Mouse (Mus musculus): Measurements from ENCODE around the gene Cd7. TPM values are rescaled to one million over a fixed set of nuclear protein-coding genes. Genes with fewer than 3 reads are reported as not detected.

Gene Cd7
- 54.7 TPM for polyA plus RNA-seq (2015; fragmentation: Illumina TruSeq; extraction: RNeasy Lipid Tissue Mini Kit (QIAGEN cat#74804); ENCODE audit: insufficient read depth, low replicate concordance)

DNA sequence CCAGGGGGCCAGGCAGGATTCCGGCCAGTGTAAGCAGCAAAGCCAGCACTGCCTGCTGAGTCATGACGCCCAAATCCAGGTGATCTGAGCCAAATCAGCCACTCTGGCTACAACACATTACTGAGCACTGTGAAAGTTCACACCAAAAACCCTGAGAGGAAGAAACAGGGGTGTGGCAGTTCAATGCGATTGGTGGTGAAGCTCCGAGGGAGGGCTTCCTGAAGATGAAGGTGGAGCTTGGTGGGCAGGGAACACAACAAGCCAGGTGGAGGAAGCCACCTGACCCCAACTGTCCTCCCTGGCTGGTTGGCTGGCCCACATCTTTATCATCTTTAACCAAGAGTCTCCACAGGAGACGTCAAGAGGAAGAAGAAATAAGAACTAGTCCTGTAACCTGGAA, at the start of gene Cd7:
TSS of gene Cd7 (minus strand) at position 117 of the 400 bp plus-strand sequence.

DNA sequence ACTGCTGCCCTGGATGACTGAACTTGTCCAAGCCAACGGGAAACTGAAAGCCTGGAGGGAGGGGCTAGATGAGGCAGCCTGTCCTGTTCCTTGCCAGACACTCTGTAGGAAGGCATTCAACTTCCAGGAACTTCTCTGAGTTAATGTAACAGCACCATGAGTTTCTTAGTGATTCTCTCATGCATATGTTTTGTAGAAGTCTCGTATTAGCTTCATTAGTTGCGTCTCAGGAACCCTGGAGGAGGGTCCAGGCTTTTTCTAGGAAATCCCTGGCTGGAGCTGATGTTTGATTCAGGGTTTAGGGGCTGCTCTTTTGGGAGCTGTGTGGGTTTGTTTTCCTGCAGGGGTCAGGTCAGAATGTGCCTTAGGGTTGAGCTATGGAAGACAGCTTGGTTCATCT, 41.9 kb upstream of the Cd7 start, which contains the start of gene Sectm1a:
TSS of gene Sectm1a (minus strand) at position 101 of the 400 bp plus-strand sequence.

DNA sequence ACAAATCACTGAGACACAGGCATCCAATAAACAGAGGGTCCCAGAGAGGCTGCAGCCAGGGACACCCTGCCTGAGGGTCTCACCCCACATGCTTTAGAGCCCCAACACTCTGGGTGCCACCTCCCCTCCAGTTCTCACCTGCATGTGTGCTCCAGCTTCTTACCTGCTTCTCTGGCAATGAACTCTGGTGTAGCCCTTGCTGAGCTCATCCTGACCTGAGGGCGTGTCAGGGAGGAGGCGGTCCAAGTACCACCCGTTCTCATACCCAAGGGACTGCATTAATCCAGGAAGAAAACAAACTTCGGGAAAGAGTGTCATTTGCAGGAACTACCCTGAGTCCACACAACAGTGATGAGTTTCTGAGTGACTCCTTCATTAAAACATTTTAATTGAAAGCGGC, 24.2 kb upstream of the Cd7 start, which contains the start of gene Sectm1b:
TSS of gene Sectm1b (minus strand) at position 191 of the 400 bp plus-strand sequence.

DNA sequence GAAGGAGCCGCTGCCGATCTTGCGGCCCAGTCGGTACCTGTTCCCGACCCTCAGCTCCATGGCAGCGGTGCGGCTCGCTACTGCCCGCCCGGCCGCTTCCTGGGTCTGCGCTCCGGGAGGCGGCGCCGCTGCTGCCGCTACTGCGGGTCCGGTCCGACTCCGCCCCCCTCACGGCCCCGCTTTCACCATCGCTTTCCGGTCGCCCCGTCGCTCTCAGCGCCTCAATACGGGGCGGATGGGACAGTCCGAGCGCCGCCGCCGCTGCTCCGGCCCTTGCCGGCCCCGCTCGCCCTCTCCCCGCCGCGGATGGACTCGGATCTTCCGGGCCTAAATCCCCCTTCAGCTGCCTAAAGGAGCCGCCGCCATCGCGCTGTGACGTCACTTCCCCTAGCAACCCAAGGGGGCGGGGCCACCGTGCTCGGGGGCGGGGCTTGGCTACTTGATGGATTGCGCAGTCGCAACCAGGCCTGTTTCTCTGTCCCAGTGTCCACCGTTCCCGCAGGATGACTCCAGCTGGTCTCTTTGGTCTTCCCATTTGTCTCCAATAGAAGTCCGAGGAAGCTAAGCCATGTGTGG, 48.2 kb downstream of the Cd7 start, which contains the start of gene Csnk1d:
TSS of gene Csnk1d (minus strand) at position 380 of the 576 bp plus-strand sequence.

Other genes with a start within 250 kb of the Cd7 start
- 29.3 TPM for gene Dus1l, start 243.0 kb downstream of the Cd7 start, polyA plus RNA-seq (2015; fragmentation: Illumina TruSeq; extraction: RNeasy Lipid Tissue Mini Kit (QIAGEN cat#74804); ENCODE audit: insufficient read depth, low replicate concordance)
- gene Fasn, start 214.9 kb downstream of the Cd7 start, polyA plus RNA-seq (2015; fragmentation: Illumina TruSeq; extraction: RNeasy Lipid Tissue Mini Kit (QIAGEN cat#74804); ENCODE audit: insufficient read depth, low replicate concordance) = 6.7 TPM
- gene Ccdc57, start 106.5 kb downstream of the Cd7 start, polyA plus RNA-seq (2015; fragmentation: Illumina TruSeq; extraction: RNeasy Lipid Tissue Mini Kit (QIAGEN cat#74804); ENCODE audit: insufficient read depth, low replicate concordance) = 0.43 TPM
- 2.0 TPM for gene Slc16a3, start 90.9 kb downstream of the Cd7 start, polyA plus RNA-seq (2015; fragmentation: Illumina TruSeq; extraction: RNeasy Lipid Tissue Mini Kit (QIAGEN cat#74804); ENCODE audit: insufficient read depth, low replicate concordance)
- gene Csnk1d, start 48.1 kb downstream of the Cd7 start, polyA plus RNA-seq (2015; fragmentation: Illumina TruSeq; extraction: RNeasy Lipid Tissue Mini Kit (QIAGEN cat#74804); ENCODE audit: insufficient read depth, low replicate concordance) = 123 TPM
- not detected for gene Sectm1b, start 24.2 kb upstream of the Cd7 start, polyA plus RNA-seq (2015; fragmentation: Illumina TruSeq; extraction: RNeasy Lipid Tissue Mini Kit (QIAGEN cat#74804); ENCODE audit: insufficient read depth, low replicate concordance)
- gene Sectm1a, start 41.8 kb upstream of the Cd7 start, polyA plus RNA-seq (2015; fragmentation: Illumina TruSeq; extraction: RNeasy Lipid Tissue Mini Kit (QIAGEN cat#74804); ENCODE audit: insufficient read depth, low replicate concordance) = 11.3 TPM
- gene Tex19.2, start 79.3 kb upstream of the Cd7 start, polyA plus RNA-seq (2015; fragmentation: Illumina TruSeq; extraction: RNeasy Lipid Tissue Mini Kit (QIAGEN cat#74804); ENCODE audit: insufficient read depth, low replicate concordance) = not detected
- gene Tex19.1, start 106.7 kb upstream of the Cd7 start, polyA plus RNA-seq (2015; fragmentation: Illumina TruSeq; extraction: RNeasy Lipid Tissue Mini Kit (QIAGEN cat#74804); ENCODE audit: insufficient read depth, low replicate concordance) = not detected
- not detected for gene Uts2r, start 120.9 kb upstream of the Cd7 start, polyA plus RNA-seq (2015; fragmentation: Illumina TruSeq; extraction: RNeasy Lipid Tissue Mini Kit (QIAGEN cat#74804); ENCODE audit: insufficient read depth, low replicate concordance)
- gene Hexdc, start 165.0 kb upstream of the Cd7 start, polyA plus RNA-seq (2015; fragmentation: Illumina TruSeq; extraction: RNeasy Lipid Tissue Mini Kit (QIAGEN cat#74804); ENCODE audit: insufficient read depth, low replicate concordance) = 9.2 TPM
- gene Ogfod3, start 165.3 kb upstream of the Cd7 start, polyA plus RNA-seq (2015; fragmentation: Illumina TruSeq; extraction: RNeasy Lipid Tissue Mini Kit (QIAGEN cat#74804); ENCODE audit: insufficient read depth, low replicate concordance) = 4.4 TPM
- 178 TPM for gene Cybc1, start 189.9 kb upstream of the Cd7 start, polyA plus RNA-seq (2015; fragmentation: Illumina TruSeq; extraction: RNeasy Lipid Tissue Mini Kit (QIAGEN cat#74804); ENCODE audit: insufficient read depth, low replicate concordance)
- 26.9 TPM for gene Narf, start 197.8 kb upstream of the Cd7 start, polyA plus RNA-seq (2015; fragmentation: Illumina TruSeq; extraction: RNeasy Lipid Tissue Mini Kit (QIAGEN cat#74804); ENCODE audit: insufficient read depth, low replicate concordance)
- gene Foxk2, start 220.6 kb upstream of the Cd7 start, polyA plus RNA-seq (2015; fragmentation: Illumina TruSeq; extraction: RNeasy Lipid Tissue Mini Kit (QIAGEN cat#74804); ENCODE audit: insufficient read depth, low replicate concordance) = 21.6 TPM

All from spleen, adult 10 weeks (tissue).